Mouse (Mus musculus): Measurements from ENCODE around the gene Socs1. TPM values are rescaled to one million over a fixed set of nuclear protein-coding genes. Genes with fewer than 3 reads are reported as not detected.
A peak's percentile ranks its signal among the peaks of the same experiment; 100 is the strongest.

The Socs1 gene
- polyA plus RNA-seq, 1 experiment from 2014 or later: 6.1 TPM

DNA sequence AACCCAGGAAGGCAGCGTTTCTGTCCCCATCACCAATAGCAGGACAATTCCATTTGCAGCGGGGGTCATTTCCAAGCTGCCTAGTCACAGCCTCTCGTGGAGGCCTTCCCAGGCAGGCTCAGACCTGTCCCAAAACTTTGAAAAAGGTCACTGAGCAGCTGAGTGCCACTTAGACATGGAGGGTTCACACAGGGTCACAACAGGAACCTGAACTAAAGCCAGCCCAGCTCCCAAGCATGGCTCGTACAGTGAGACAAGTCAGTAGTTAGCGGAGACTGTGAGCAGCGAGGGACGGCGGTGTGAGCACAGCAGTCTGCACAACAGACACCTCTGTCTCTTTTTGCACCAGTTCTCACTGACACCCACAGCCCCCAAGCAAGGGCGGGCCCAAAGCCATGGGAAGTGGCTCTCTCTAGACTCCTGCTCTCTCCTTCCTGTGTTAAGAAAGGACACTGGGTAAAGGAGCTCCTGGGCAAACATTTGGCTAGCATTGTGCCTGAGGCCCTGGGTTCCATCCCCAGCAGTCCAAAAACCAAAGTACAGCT, 45.4 kb downstream of the Socs1 start:
- Histone ChIP-seq H3K4me3 (ENCODE audit: low read depth, low read length) (no peak overlapping the region), H3K27me3 (replicated peaks; ENCODE audit: control insufficient read depth, insufficient read depth, low read length) (no peaks in the 10 kb centered on the region), H3K4me2 (ENCODE audit: low read length) (no peak overlapping the region), H3K36me3 (ENCODE audit: control insufficient read depth, insufficient read depth, low read length) (no peaks in the 10 kb centered on the region), H3K9ac (ENCODE audit: low read length) (no peak overlapping the region), H3K27ac (ENCODE audit: low read depth) (no peak overlapping the region), H3K4me1 (replicated peaks; ENCODE audit: control insufficient read depth, insufficient read depth, low read length) (0 out of 2 replicates have a peak, but pooled peaks cover 4% of the 10 kb centered on the region), H3K9me3 (ENCODE audit: control insufficient read depth, low read length) (no peaks in the 10 kb centered on the region)
- no peak for ATAC-seq (replicated peaks; ENCODE audit: low FRiP score, low TSS enrichment, low read depth)
- DNase-seq (ENCODE audit: low spot score): no peak
- 78% methylated on average over 9 of the region's 9 CpGs for WGBS

DNA sequence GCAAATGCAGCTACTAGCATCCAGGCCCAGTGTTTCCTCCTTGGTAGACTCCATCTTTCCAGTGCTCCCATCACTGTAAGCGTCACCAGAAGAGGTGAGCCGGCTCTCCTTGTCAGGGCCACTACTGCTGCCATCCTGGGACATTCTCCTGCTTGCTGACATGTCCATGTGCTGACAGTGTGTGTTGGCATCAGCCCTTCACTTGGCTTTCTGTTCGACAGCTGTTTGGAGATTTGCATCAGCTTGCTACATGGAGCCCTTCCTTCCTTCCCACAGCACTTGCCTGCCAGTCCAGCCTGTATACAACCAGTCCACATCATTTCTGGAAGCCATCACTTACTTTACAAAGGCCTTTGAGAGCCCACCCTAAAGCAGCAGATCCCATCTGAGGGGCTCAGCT, 46.5 kb downstream of the Socs1 start:
- Histone ChIP-seq H3K36me3 (ENCODE audit: control insufficient read depth, insufficient read depth, low read length) (no peaks in the 10 kb centered on the region), H3K27me3 (replicated peaks; ENCODE audit: control insufficient read depth, insufficient read depth, low read length) (no peaks in the 10 kb centered on the region), H3K27ac (ENCODE audit: low read depth) (no peak overlapping the region; the same call in 1 of the 2 replicates), H3K9me3 (ENCODE audit: control insufficient read depth, low read length) (no peaks in the 10 kb centered on the region), H3K4me1 (replicated peaks; ENCODE audit: control insufficient read depth, insufficient read depth, low read length) (0 out of 2 replicates have a peak, but pooled peaks cover 4% of the 10 kb centered on the region), H3K4me2 (ENCODE audit: low read length) (no peak overlapping the region), H3K9ac (ENCODE audit: low read length) (no peak overlapping the region), H3K4me3 (ENCODE audit: low read depth, low read length) (no peak overlapping the region)
- DNase-seq (ENCODE audit: low spot score) (no peak), ATAC-seq (replicated peaks; ENCODE audit: low FRiP score, low TSS enrichment, low read depth) (no peak)
- WGBS: 85% methylated on average over 3 of the region's 3 CpGs

DNA sequence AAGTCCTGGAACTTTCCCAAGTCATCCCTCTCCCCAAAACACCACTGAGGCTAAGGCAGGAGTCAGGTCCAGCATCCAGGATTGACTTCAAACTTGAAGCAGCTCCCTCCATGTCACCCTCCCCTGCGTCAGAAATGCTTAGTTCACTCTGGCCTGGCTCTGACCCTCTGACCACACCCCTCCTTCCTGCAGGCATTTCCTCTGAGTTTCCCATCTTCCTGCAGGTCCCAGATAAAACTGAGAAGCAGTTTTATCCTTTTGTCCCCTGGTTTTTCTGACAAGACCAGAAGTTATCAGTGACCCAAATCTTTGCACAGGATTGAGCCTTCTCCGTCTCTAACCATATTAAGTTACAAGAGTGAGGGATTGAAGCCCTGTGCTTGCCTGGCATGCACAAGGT, 47.8 kb downstream of the Socs1 start:
- no peak overlapping the region for H3K4me3 ChIP-seq (ENCODE audit: low read depth, low read length)
- 42% methylated on average over 2 of the region's 2 CpGs for WGBS
- no peak overlapping the region for H3K4me2 ChIP-seq (ENCODE audit: low read length)
- no peak for ATAC-seq (replicated peaks; ENCODE audit: low FRiP score, low TSS enrichment, low read depth)
- no peaks in the 10 kb centered on the region for H3K27me3 ChIP-seq (replicated peaks; ENCODE audit: control insufficient read depth, insufficient read depth, low read length)
- no peak overlapping the region for H3K9ac ChIP-seq (ENCODE audit: low read length)
- H3K4me1 ChIP-seq (replicated peaks; ENCODE audit: control insufficient read depth, insufficient read depth, low read length): 0 out of 2 replicates have a peak, but pooled peaks cover 4% of the 10 kb centered on the region
- no peaks in the 10 kb centered on the region for H3K36me3 ChIP-seq (ENCODE audit: control insufficient read depth, insufficient read depth, low read length)
- peak overlapping the region; percentile 36 for H3K27ac ChIP-seq (ENCODE audit: low read depth)
- H3K9me3 ChIP-seq (ENCODE audit: control insufficient read depth, low read length): no peaks in the 10 kb centered on the region
- no peak for DNase-seq (ENCODE audit: low spot score)

DNA sequence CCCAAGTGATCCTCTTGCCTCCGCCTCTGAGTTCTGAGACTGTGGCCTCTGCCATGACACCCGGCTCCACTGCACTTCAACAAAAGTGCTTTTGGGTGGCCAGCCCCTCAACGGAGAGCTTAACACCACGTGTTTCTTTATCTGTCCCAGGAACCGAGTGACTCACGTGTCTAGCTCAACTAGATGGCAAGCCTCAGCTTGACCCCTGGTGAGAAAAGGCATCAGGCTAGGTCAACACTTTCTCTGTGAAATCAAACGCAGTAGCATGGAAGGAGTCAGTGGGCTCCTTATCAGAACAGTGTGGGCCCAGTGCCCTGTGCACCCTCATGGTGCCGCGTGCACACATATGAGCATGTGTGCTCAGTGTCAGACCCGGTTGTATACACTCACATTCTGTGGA, 49.0 kb downstream of the Socs1 start:
- no peak for DNase-seq (ENCODE audit: low spot score)

DNA sequence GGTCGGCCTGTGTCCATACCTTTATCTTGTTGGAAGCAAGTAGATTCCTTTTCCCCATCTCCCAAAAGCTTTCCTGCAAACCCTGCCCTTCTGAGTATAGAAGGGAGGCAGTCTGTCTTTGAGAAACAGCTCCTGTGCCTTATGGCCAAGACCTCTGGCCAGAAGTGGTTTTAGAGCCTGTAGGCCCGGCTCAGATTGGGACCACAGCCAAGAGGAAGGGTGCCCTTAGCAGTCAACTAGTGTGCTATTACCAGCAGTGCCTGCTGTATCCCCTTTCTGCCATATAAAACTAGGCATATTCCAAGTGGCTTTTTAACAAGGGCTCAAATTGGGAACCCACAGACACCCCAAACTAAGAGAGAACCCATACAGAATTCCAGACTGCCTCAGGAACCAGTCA, 49.6 kb downstream of the Socs1 start:
- Histone ChIP-seq H3K27ac (ENCODE audit: low read depth) (no peak overlapping the region), H3K4me1 (replicated peaks; ENCODE audit: control insufficient read depth, insufficient read depth, low read length) (0 out of 2 replicates have a peak, but pooled peaks cover 4% of the 10 kb centered on the region), H3K4me2 (ENCODE audit: low read length) (no peak overlapping the region), H3K9ac (ENCODE audit: low read length) (no peak overlapping the region), H3K36me3 (ENCODE audit: control insufficient read depth, insufficient read depth, low read length) (no peaks in the 10 kb centered on the region), H3K27me3 (replicated peaks; ENCODE audit: control insufficient read depth, insufficient read depth, low read length) (no peaks in the 10 kb centered on the region), H3K4me3 (ENCODE audit: low read depth, low read length) (no peak overlapping the region), H3K9me3 (ENCODE audit: control insufficient read depth, low read length) (no peaks in the 10 kb centered on the region)
- DNase-seq (ENCODE audit: low spot score) (no peak), ATAC-seq (replicated peaks; ENCODE audit: low FRiP score, low TSS enrichment, low read depth) (no peak)
- 71% methylated on average over 2 of the region's 2 CpGs for WGBS

More for the DNA sequence above, 49.0 kb downstream of the Socs1 start:
- Histone ChIP-seq H3K9me3 (ENCODE audit: control insufficient read depth, low read length) (no peaks in the 10 kb centered on the region), H3K27ac (ENCODE audit: low read depth) (no peak overlapping the region), H3K9ac (ENCODE audit: low read length) (no peak overlapping the region), H3K4me1 (replicated peaks; ENCODE audit: control insufficient read depth, insufficient read depth, low read length) (0 out of 2 replicates have a peak, but pooled peaks cover 4% of the 10 kb centered on the region), H3K27me3 (replicated peaks; ENCODE audit: control insufficient read depth, insufficient read depth, low read length) (no peaks in the 10 kb centered on the region), H3K4me3 (ENCODE audit: low read depth, low read length) (no peak overlapping the region), H3K36me3 (ENCODE audit: control insufficient read depth, insufficient read depth, low read length) (no peaks in the 10 kb centered on the region), H3K4me2 (ENCODE audit: low read length) (no peak overlapping the region)
- WGBS: 75% methylated on average over 10 of the region's 10 CpGs
- no peak for ATAC-seq (replicated peaks; ENCODE audit: low FRiP score, low TSS enrichment, low read depth)

DNA sequence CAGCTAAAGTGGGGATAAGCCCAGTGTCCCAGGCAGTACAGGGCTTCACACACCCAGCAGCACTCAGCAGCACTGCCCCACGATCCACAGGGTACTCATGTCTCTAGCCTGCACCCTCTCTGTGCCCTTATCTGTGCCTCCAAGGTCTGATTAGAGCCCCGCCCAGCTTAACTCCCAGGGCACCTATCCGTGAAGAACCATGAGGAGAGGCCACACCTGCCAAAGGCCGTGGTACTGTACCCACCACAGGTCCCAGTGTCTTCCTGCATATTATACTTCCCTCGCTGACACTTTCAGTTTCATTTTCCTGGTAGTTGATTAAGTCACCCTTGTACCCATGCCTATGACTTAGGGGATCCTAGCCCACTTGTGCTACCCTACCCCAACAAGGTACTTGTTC, 52.9 kb downstream of the Socs1 start:
- DNase-seq (ENCODE audit: low spot score): no peak
- Histone ChIP-seq H3K36me3 (ENCODE audit: control insufficient read depth, insufficient read depth, low read length) (no peaks in the 10 kb centered on the region), H3K4me1 (replicated peaks; ENCODE audit: control insufficient read depth, insufficient read depth, low read length) (0 out of 2 replicates have a peak, but pooled peaks cover 2% of the 10 kb centered on the region), H3K9ac (ENCODE audit: low read length) (no peak overlapping the region), H3K27me3 (replicated peaks; ENCODE audit: control insufficient read depth, insufficient read depth, low read length) (no peaks in the 10 kb centered on the region), H3K9me3 (ENCODE audit: control insufficient read depth, low read length) (no peaks in the 10 kb centered on the region), H3K4me3 (ENCODE audit: low read depth, low read length) (no peak overlapping the region), H3K27ac (ENCODE audit: low read depth) (no peak overlapping the region), H3K4me2 (ENCODE audit: low read length) (no peak overlapping the region)
- WGBS: 77% methylated on average over 5 of the region's 5 CpGs
- 0 out of 2 replicates have a peak, but pooled peaks have one; percentile 36 for ATAC-seq (replicated peaks; ENCODE audit: low FRiP score, low TSS enrichment, low read depth)

Other genes with a start within 250 kb of the Socs1 start
- 21.2 and 26.5 TPM in 2 replicates for gene Dexi, start 242.5 kb downstream of the Socs1 start, polyA plus RNA-seq (2014; fragmentation: Nextera tagmentation; extraction: Ambion mirVana)
- gene Clec16a, start 240.2 kb downstream of the Socs1 start, polyA plus RNA-seq (2014; fragmentation: Nextera tagmentation; extraction: Ambion mirVana): 26.6 and 30.2 TPM in 2 replicates
- gene Tnp2, start 3.1 kb upstream of the Socs1 start, polyA plus RNA-seq (2014; fragmentation: Nextera tagmentation; extraction: Ambion mirVana): not detected in 2 replicates
- not detected in 2 replicates for gene Prm3, start 5.4 kb upstream of the Socs1 start, polyA plus RNA-seq (2014; fragmentation: Nextera tagmentation; extraction: Ambion mirVana)
- gene Prm2, start 10.6 kb upstream of the Socs1 start, polyA plus RNA-seq (2014; fragmentation: Nextera tagmentation; extraction: Ambion mirVana): not detected in 2 replicates
- not detected in 2 replicates for gene Prm1, start 20.3 kb upstream of the Socs1 start, polyA plus RNA-seq (2014; fragmentation: Nextera tagmentation; extraction: Ambion mirVana)
- not detected in 2 replicates for gene Gm11172, start 27.4 kb upstream of the Socs1 start, polyA plus RNA-seq (2014; fragmentation: Nextera tagmentation; extraction: Ambion mirVana)
- 3.7 and 3.9 TPM in 2 replicates for gene Rmi2, start 49.5 kb upstream of the Socs1 start, polyA plus RNA-seq (2014; fragmentation: Nextera tagmentation; extraction: Ambion mirVana)